Mouse (Mus musculus) ES-E14 (cell line): ENCODE results near the gene Ppp3ca. TPM values are rescaled to one million over a fixed set of nuclear protein-coding genes. Genes with fewer than 3 reads are reported as not detected.

Experiments used
- DNase-seq: peaks from one replicate; pipeline ENCODE4 v3.0.0-alpha.2; 2013; ENCODE audit warnings: low read depth, low spot score
- H3K27ac ChIP-seq: 2 replicates; pipeline ENCODE4 v1.5.1; 2012; ENCODE audit warnings: low read depth, mild to moderate bottlenecking, low read length, moderate library complexity, mixed read lengths; ENCODE audit not compliant: poor library complexity, insufficient read depth, severe bottlenecking
- H3K36me3 ChIP-seq: 2 replicates; pipeline ENCODE4 v1.6.1; 2012; ENCODE audit warnings: mild to moderate bottlenecking, low read length, moderate library complexity, mixed read lengths; ENCODE audit not compliant: control insufficient read depth, poor library complexity, insufficient read depth, severe bottlenecking
- H3K4me1 ChIP-seq, 2 experiments: fragments of 150-350 bp in 1 of 2; sonication (generic) in 1 of 2; 2 replicates each; pipeline ENCODE4 v1.6.1; 2012; ENCODE audit warnings: low read length in 2 of 2, mild to moderate bottlenecking in 1 of 2, mixed read lengths in 1 of 2; ENCODE audit not compliant: control insufficient read depth in 2 of 2, insufficient read depth in 2 of 2, poor library complexity in 1 of 2
- H3K4me3 ChIP-seq, 2 experiments: fragments of 150-350 bp in 1 of 2; sonication (generic) in 1 of 2; 2 replicates each; pipeline ENCODE4 v1.5.1; 2012; ENCODE audit warnings: low read length in 2 of 2, low read depth in 1 of 2, mild to moderate bottlenecking in 1 of 2, mixed read lengths in 1 of 2; ENCODE audit not compliant: insufficient read depth in 1 of 2, poor library complexity in 1 of 2, severe bottlenecking in 1 of 2
- H3K9ac ChIP-seq: 2 replicates; pipeline ENCODE4 v1.6.1; 2012; ENCODE audit warnings: low read depth, mild to moderate bottlenecking, low read length, mixed read lengths; ENCODE audit not compliant: poor library complexity, insufficient read depth, severe bottlenecking
- H3K9me3 ChIP-seq: fragments of 150-350 bp; sonication (generic); 2 replicates; pipeline ENCODE4 v1.6.1; 2012; ENCODE audit warnings: low read depth, mild to moderate bottlenecking, low read length; ENCODE audit not compliant: control insufficient read depth, insufficient read depth
- CHD2 ChIP-seq: IDR thresholded peaks from 2 replicates; pipeline ENCODE4 v1.6.1; 2014; ENCODE audit warnings: mild to moderate bottlenecking, low read depth, low read length, inconsistent platforms
- HCFC1 ChIP-seq: IDR thresholded peaks from 2 replicates; pipeline ENCODE4 v1.6.1; 2012; ENCODE audit warnings: low read length, inconsistent platforms, borderline replicate concordance; ENCODE audit not compliant: insufficient read depth
- MAFK ChIP-seq: IDR thresholded peaks from 2 replicates; pipeline ENCODE4 v1.6.1; 2014; ENCODE audit warnings: mild to moderate bottlenecking, low read depth, low read length, inconsistent platforms; ENCODE audit not compliant: insufficient read depth
- ZC3H11A ChIP-seq: IDR thresholded peaks from 2 replicates; pipeline ENCODE4 v1.6.1; 2012; ENCODE audit warnings: low read depth, mild to moderate bottlenecking, inconsistent platforms, low read length, borderline replicate concordance
- ZNF384 ChIP-seq: IDR thresholded peaks from 2 replicates; pipeline ENCODE4 v1.6.1; 2012; ENCODE audit warnings: low read depth, low read length, inconsistent platforms
- in situ Hi-C, 2 experiments: fragments of 600-800 bp; cut with MboI; formaldehyde crosslinking; loops; one replicate each; pipeline ENCODE4 v1.15.1; 2025; ENCODE audit warnings: low sequenced_read_pairs in 2 of 2, inconsistent platforms in 1 of 2; ENCODE audit not compliant: unreplicated experiment in 2 of 2
- total RNA-seq: library from RNA; depleted of rRNA; stranded (reverse); fragments of 300-350 nt; gene quantifications from 2 replicates; pipeline ENCODE4 v1.2.3, GENCODE M21; 2012

Ppp3ca gene
- total RNA-seq, 1 experiment = 25.6 TPM

DNA sequence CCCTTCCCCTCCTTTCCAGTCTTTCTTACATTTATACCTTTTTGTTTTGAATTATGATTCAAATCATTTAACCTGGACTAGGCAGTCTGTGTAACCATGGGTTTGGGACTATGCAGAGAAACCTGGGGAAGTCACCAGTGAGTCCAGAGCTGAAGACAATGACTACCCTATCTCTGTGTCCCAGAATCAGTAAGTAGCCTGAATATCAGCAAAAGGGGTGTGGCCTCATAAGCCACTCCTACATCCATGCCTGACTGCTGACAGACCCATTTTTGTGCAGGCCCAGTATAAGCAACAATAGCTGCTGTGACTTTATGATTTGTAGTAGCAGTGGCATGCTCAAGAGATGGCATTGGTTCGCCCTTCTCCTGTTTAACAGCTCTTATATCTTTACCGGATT, 11.2 kb upstream of the Ppp3ca start:
- Histone ChIP-seq H3K36me3 (no peaks in the 10 kb centered on the region), H3K4me3 (no peak overlapping the region), H3K9ac (no peak overlapping the region), H3K9me3 (no peaks in the 10 kb centered on the region), H3K27ac (no peak overlapping the region), H3K4me1 (no peaks in the 10 kb centered on the region)
- no peak for DNase-seq
- no peak for TF ChIP-seq ZNF384
- in situ Hi-C loops = no loop called here

DNA sequence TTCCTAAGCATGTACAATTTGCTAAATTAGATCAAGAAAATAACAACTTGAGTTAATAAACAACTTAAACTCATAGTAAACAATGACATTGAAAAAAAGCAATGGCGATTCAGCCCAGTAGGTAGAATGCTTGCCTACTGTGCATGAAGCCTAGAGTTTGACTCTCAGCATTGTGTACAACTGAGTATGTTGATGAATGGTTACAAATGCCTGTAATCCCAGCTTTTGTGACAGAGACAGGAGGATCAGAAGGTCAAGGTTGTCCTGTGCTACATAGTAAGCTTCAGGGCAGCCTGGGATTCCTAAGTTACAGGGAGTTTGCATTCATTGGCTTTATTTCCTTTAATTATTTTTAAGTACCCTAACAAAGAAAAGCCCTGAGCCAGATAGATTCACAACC, 4.8 kb upstream of the Ppp3ca start:
- DNase-seq = no peak
- Histone ChIP-seq H3K4me3 (no peak overlapping the region), H3K36me3 (no peaks in the 10 kb centered on the region), H3K27ac (no peak overlapping the region), H3K9me3 (no peaks in the 10 kb centered on the region), H3K9ac (no peak overlapping the region), H3K4me1 (no peaks in the 10 kb centered on the region)
- TF ChIP-seq CHD2 = no peak
- TF ChIP-seq MAFK = no peak
- no peak for TF ChIP-seq ZNF384
- TF ChIP-seq ZC3H11A = no peak
- TF ChIP-seq HCFC1 = no peak
- in situ Hi-C loops = no loop called here

DNA sequence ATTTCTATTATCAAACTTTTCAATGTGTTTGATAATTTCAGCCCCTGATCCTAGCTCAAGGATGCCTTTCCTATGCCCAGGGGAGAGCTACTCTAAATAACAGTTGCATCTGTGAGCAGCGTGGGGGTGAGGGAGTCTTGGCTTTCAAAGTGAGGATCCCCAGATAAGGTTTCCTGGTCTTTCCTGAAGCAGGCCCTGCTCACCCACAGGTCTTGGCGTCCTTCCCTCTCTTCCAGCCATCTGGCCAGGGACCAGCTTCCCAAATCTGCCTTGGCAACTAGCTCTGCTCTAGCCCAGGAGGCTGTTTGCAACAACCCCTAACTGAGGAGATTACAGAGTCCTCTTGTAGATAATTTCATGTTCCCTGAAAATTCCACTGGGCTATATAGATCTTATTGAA, 1.9 kb upstream of the Ppp3ca start:
- DNase-seq = no peak
- Histone ChIP-seq H3K9ac (no peak overlapping the region), H3K9me3 (no peaks in the 10 kb centered on the region), H3K27ac (no peak overlapping the region), H3K36me3 (no peaks in the 10 kb centered on the region), H3K4me3 (no peak overlapping the region), H3K4me1 (no peaks in the 10 kb centered on the region; a peak in 1 of 4 replicates)
- in situ Hi-C loops = no loop called here
- TF ChIP-seq ZNF384 (no peak), CHD2 (no peak), MAFK (no peak), ZC3H11A (no peak), HCFC1 (no peak)

DNA sequence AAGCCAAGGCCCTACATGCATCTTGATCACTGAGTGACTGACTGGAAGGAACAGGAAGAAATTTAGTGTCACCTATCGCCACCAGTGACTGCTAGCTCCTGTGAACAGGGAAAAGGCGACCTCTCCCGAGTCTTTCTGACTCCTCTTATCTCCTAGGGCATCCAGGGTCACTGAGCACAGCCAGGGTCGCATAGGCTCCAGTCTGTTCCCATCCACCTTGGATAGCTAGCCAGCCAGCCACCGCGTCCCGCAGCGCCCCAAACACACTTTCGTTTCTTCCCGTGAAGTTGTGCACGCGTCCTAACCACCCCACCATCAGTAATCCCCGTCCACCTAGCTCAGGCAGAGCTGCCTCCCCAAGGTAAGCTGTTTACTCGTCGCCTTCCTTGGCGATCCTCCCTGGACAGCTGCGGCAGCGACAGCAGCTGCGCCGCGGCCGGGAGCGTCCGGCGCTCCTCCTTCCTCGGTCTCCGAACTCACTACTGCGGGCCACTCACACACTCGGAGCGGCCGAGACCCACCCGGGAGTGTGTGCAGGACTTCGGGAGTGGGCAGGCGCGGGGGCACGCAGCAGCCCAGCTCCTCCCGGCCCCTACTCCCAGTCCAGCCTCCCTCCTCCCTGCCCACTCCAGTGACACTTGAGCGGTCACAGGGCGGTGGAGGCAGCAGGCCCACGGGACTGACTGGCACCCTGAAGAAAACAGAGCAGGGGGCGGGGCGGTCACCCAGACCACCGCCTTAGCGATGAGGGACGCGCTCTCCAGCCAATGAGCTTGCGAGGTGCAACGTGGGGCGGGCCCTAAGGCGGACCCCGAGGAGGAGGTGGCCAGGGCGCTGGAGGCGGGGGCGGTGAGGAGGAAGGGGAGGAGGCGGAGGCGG, 454 bp upstream of the Ppp3ca start:
- Histone ChIP-seq H3K4me1 (no peaks in the 10 kb centered on the region; a peak in 1 of 4 replicates), H3K9ac (peak overlapping the region; percentile 72), H3K4me3 (peak overlapping the region; percentile 81 to 94), H3K9me3 (no peaks in the 10 kb centered on the region), H3K27ac (no peak overlapping the region; the same call in 1 of the 2 replicates), H3K36me3 (no peaks in the 10 kb centered on the region)
- in situ Hi-C loops = no loop called here
- TF ChIP-seq CHD2 (peak; percentile 37; the same call in 1 of the 2 replicates), ZNF384 (no peak), ZC3H11A (no peak), HCFC1 (0 out of 2 replicates have a peak, but pooled peaks have one; percentile 46), MAFK (no peak)
- peak; percentile 93 for DNase-seq
